Mouse (Mus musculus) gastrocnemius, postnatal 4 days (tissue): ENCODE measurements around the gene Wnt5b. TPM values are rescaled to one million over a fixed set of nuclear protein-coding genes. Genes with fewer than 3 reads are reported as not detected.
A peak's percentile ranks its signal among the peaks of the same experiment; 100 is the strongest.
"Not testable (repeated sequence)": the region's sequence is repeated elsewhere in the genome, so short reads cannot be mapped to it uniquely, and the experiment has no call there.

ENCODE experiments used
- DNase-seq, 2 experiments: peaks; one replicate each; pipeline ENCODE4 v3.0.0; 2021 to 2022; ENCODE audit warnings: low spot score in 2 of 2, mixed read lengths in 2 of 2
- total RNA-seq, 2 experiments: library from RNA; stranded (reverse); gene quantifications; 2 replicates each; pipeline ENCODE4 v1.2.3; 2021

Wnt5b gene
- total RNA-seq, 2 experiments from 2014 or later: 4.4 to 4.9 TPM

- no peak for DNase-seq
These were observed 57.6 kb downstream of the Wnt5b start for GRCm38 (mm10) chr6:119486381-119487084.

GRCm38 (mm10) chr6:119485486-119485885 lies 58.7 kb downstream of the Wnt5b start:
- no peak for DNase-seq

DNA sequence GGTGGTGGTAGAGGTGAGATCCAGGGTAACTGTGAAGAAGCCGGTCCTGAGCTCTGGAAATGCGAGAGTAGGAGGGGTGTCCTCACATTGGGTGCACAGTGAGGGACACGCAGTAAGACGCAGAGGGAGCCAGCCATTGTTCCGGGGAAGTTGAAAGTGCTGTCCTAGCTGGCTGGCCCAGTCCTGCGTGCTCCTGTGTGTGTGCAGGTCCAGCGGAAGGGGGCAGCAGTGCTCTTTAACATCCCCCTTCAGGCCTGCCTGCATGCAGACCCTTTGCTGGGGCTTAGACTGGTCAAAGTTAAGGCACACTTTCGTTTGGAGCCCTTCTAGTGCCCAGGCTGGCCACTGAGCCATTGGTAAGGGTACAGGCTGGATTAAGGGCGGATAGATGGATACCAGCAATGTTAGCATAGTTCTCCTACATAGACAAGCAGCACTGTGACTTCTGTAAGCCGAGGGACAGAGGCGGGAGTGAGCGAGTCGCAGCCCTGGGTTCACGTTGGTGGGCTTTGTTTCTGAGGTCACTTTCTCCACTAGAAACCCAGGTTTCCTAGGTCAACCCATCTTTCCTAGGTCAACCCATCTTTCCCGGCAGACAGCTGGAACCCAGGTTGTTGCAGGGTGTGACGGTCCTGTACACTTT lies 61.1 kb downstream of the Wnt5b start:
- DNase-seq: peak in 1 of 2 experiments; percentile 50

DNA sequence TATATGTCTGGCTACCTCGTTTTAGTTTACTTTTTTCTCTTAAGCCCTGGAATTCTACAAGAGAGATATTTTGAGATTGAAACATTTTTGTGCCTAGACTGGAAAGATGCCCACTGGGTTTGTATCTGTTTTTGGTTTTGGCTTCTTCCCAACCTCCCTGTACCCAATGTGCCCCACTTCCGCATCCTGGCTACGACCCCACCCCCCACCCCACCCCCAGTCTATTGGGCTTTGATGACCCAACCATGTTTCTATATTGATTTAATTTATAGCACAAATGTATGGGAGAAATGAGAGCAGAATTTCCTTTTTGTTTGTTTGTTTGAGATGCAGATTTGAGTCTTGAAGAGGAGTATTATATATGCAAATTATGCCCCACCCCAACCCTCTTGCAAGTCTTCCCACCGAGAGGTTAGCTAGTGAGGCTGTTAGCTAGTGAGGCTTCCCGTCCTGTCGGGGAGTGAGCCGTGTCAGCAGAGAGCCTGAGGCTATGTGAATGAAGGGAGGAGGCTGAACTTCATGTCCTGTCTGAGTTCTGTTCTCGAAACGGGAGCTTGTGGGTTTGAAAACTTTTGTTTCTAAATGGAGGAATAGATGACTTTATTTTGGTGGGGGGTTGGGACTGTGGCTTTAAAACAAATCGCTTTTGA lies 62.3 kb downstream of the Wnt5b start:
- not testable (repeated sequence) for DNase-seq

- DNase-seq: no peak
These were observed 63.3 kb downstream of the Wnt5b start for GRCm38 (mm10) chr6:119480706-119481331.

DNA sequence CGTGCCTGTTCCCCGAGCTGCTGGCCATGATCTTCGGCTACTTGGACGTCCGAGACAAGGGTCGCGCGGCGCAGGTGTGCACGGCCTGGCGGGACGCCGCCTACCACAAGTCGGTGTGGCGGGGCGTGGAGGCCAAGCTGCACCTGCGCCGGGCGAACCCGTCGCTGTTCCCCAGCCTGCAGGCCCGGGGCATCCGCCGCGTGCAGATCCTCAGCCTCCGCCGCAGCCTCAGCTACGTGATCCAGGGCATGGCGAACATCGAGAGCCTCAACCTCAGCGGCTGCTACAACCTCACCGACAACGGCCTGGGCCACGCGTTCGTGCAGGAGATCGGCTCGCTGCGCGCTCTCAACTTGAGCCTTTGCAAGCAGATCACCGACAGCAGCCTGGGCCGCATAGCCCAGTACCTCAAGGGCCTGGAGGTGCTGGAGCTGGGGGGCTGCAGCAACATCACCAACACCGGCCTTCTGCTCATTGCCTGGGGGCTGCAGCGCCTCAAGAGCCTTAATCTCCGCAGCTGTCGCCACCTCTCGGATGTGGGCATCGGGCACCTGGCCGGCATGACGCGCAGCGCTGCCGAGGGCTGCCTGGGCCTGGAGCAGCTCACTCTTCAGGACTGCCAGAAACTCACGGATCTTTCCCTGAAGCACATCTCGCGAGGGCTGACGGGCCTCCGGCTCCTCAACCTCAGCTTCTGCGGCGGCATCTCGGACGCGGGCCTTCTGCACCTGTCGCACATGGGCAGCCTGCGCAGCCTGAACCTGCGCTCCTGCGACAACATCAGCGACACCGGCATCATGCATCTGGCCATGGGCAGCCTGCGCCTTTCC lies 64.1 kb downstream of the Wnt5b start:
- peak in 1 of 2 experiments; percentile 62 for DNase-seq

DNA sequence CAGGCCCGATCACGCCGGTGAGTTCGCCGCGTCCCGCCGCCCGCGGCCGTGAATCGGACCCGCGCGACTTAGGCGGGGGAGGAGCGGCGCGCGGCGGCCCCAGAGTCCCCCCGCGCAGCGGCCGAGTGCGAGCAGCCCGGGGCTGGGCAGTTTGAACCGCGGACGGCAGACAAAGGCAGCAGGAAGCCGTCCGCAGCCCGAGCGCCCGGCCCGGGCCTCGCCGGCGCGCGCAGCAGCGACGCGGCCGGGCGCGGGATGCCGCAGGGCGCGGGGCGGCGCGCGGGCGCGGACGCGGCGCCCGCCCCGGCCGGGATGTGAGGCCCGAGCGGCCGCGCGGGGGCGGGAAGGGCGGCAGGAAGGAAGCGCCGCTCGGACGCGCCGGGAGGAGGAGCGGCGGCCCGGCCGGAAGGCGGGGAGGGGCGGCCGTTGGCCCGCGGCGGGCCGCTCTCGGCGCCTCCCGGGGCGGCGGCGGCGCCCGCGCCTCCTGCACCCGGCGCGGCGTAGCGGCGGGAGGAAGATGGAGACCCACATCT lies 64.7 kb downstream of the Wnt5b start, which contains the start of gene Fbxl14:
Gene Fbxl14, plus strand, starts transcription at position 326 of the 533 bp plus-strand sequence.
- DNase-seq: peak; percentile 40 to 62

- peak; percentile 81 to 92 for DNase-seq
These were observed 65.4 kb downstream of the Wnt5b start for GRCm38 (mm10) chr6:119478560-119479342.

GRCm38 (mm10) chr6:119477686-119478310 lies 66.3 kb downstream of the Wnt5b start:
- no peak for DNase-seq

DNA sequence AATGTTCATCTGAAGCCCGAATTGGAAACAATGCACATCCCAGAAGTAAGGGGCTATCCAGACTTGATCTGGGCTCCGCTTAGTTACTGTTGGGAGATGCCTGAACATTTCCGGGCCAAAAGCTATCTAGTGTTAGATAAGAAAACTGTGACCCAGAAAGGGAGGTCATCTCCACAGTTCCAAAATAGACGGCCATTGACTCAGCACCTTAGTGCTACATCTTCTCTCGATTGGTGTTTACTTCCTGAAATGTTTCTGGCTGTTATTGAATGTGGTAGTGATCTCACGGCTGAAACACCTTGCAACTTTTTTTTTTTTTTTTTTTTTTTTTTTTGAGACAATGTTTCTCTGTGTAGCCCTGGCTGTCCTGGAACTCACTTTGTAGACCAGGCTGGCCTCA lies 68.2 kb downstream of the Wnt5b start:
- no peak for DNase-seq

- no peak for DNase-seq
These were observed 70.2 kb downstream of the Wnt5b start for GRCm38 (mm10) chr6:119473992-119474391.

- DNase-seq: no peak
These were observed 70.7 kb downstream of the Wnt5b start for GRCm38 (mm10) chr6:119473446-119473845.

DNA sequence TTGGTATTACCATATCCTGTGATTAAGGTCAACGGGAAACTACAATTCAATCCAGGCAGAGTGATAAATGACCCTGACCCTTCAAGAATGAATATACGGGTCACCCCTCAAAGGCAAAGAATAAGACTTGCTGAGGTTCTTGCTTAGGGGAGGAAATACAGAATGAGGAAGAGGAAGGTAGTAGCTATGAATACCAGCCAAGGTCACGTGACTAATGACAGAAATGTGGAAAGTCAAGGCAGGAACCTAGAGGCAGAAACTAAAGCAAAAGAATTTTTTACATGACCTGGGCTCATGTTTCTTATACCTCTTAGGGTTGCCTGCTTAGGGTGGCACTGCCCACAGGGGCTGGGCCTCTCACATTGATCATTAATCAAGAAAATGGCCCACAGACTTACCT lies 71.4 kb downstream of the Wnt5b start:
- no peak for DNase-seq

GRCm38 (mm10) chr6:119472135-119472534 lies 72.0 kb downstream of the Wnt5b start:
- peak; percentile 46 to 63 for DNase-seq

DNA sequence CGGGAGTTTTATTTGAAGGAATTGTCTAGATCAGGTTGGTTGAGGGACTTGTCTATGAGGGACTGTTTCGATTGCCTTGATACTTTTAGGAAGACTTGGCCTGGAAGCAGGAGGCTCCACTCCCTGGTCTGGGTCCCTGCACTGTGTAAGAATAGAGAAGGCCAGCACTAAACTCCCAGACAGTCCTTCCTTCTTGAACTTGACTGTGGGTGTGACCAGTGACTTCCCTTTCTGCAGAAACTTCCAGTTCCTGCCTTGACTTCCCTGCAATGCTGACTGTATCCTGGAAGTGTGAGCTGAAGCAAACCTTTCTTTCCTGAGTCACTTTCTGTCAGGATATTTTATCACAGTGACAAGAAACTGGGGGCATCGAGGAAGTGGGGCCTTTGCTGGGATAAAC lies 73.4 kb downstream of the Wnt5b start:
- no peak for DNase-seq

DNA sequence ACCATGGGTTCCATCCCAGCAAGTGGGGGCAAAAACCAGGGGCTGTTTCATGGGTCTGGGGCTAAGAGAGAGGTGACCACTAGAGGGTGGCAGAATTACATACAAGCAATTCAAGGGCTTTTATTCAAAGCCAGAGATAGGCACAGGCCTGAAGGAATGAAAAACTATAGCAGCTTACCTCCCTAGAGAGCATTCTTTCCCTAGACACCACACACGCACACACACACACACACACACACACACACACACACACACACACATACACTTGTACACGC lies 76.4 kb downstream of the Wnt5b start:
- DNase-seq: no peak

- no peak for DNase-seq
These were observed 77.0 kb downstream of the Wnt5b start for GRCm38 (mm10) chr6:119466921-119467784.

DNA sequence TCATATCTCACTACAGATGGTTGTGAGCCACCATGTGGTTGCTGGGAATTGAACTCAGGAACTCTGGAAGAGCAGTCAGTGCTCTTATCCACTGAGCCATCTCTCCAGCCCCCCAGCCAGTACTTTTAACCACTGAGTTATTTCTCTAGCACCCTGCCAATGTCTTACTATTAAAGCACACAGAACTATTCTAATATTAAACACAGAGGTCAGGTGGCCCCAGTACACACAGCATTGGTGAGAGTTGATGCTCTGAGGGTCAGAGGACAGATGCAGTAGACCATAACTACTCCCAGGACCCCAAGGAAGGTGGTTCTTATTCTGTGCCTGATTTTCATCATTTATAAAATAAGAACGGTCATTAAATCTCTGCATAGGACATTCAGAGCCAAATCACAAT lies 78.0 kb downstream of the Wnt5b start:
- DNase-seq: no peak

- no peak for DNase-seq
These were observed 83.8 kb downstream of the Wnt5b start for GRCm38 (mm10) chr6:119460391-119460790.
